Mouse (Mus musculus) E14TG2a.4 (cell line): ENCODE results near the gene Cog5.

Experiments used
- H3K27me3 ChIP-seq: 2 replicates; pipeline ENCODE4 v1.6.1; 2014; ENCODE audit warnings: low read length, control low read depth; ENCODE audit not compliant: insufficient read depth
- H3K36me3 ChIP-seq: 2 replicates; pipeline ENCODE4 v1.6.1; 2014; ENCODE audit warnings: low read length, control low read depth; ENCODE audit not compliant: insufficient read depth
- H3K4me1 ChIP-seq: replicated peaks from 2 replicates; pipeline ENCODE4 v1.6.1; 2014; ENCODE audit warnings: low read depth, low read length, control low read depth
- H3K4me3 ChIP-seq: replicated peaks from 2 replicates; pipeline ENCODE4 v1.5.1; 2014; ENCODE audit warnings: mild to moderate bottlenecking, low read length
- H3K9me3 ChIP-seq: 2 replicates; pipeline ENCODE4 v1.6.1; 2014; ENCODE audit warnings: low read length, control low read depth
- CTCF ChIP-seq: conservative IDR thresholded peaks from 2 replicates; pipeline ENCODE4 v1.5.1; 2014; ENCODE audit warnings: low read length
- NANOG ChIP-seq: IDR thresholded peaks from 2 replicates; pipeline ENCODE4 v1.6.1; 2014; ENCODE audit warnings: borderline replicate concordance, low read length, mixed read lengths
- POU5F1 ChIP-seq: IDR thresholded peaks from 2 replicates; pipeline ENCODE4 v1.6.1; 2014; ENCODE audit warnings: low read length, borderline replicate concordance

Gene Cog5

DNA sequence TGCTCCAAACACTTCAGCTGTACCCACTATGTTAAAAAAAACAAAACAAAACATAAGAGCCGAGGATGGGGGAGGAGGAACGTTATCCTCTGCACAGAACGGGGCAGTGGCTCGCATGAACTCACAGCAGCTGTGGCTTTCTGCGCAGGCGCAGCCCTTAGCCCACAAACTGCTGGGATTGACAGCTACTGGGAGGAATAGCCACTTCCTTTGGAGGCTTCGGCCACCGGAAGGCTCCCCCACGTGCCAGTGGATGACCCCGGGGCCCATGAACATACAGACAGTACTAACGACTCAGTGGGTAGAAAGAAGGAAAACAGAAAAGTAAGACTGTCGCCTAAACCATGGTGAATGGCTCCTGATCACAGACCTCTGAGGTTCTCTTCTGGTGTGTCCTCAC is 330.0 kb downstream of the Cog5 start:
- Histone ChIP-seq H3K27me3 (no peaks in the 10 kb centered on the region), H3K4me3 (no peak overlapping the region)

DNA sequence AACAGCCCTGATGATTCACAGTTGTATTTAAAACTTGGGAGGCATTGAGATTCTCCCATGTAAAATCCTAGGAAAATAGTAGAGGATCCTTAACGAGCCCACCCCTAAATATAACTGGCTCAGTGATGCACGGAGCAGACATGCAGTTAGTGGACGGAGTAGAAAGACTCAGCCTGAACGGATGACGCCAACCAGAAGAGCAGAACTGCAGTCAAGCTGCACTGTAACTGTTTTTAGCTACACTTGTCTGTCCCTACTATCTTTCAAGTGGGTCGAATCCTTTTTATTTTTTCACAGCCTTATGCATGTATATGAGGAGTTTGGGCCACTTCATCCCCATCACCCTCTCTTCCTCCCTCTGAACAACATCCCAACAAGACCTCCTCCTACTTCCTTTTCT is 331.1 kb downstream of the Cog5 start:
- Histone ChIP-seq H3K4me1 (no peaks in the 10 kb centered on the region), H3K27me3 (no peaks in the 10 kb centered on the region), H3K36me3 (no peaks in the 10 kb centered on the region), H3K4me3 (no peak overlapping the region), H3K9me3 (no peaks in the 10 kb centered on the region)
- TF ChIP-seq NANOG, result no peak
- no peak for TF ChIP-seq POU5F1
- TF ChIP-seq CTCF, result no peak

More for the DNA sequence above, 330.0 kb downstream of the Cog5 start:
- TF ChIP-seq POU5F1 (no peak), CTCF (no peak), NANOG (no peak)
- H3K36me3 ChIP-seq, result no peaks in the 10 kb centered on the region
- H3K4me1 ChIP-seq, result no peaks in the 10 kb centered on the region
- H3K9me3 ChIP-seq, result no peaks in the 10 kb centered on the region

DNA sequence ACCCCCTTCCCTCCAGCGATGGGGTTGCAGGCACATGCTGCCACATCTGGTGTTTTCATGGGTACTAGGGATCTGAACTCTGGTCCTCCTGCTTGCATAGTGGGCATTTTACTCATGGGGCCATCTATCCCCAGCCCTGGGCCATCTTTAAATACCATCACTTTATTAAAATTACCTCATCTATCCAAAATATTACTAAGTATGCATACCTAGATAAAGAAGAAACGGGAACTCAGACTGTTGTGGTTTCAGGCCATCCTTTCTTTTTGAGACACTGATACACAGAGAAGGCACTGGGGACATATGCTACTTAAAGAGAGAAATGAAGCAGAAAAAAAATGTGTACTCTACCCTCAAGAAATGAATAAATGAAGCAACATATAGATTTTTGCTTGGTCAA is 331.8 kb downstream of the Cog5 start:
- TF ChIP-seq POU5F1 (no peak), CTCF (no peak), NANOG (no peak)
- Histone ChIP-seq H3K36me3 (no peaks in the 10 kb centered on the region), H3K4me1 (no peaks in the 10 kb centered on the region), H3K4me3 (no peak overlapping the region), H3K27me3 (no peaks in the 10 kb centered on the region), H3K9me3 (no peaks in the 10 kb centered on the region)
